ENCODE assay signal across 8 mouse cellular contexts in genomic region chr3:89177242-89178106, GRCm38 (mm10). TPM values are rescaled to one million over a fixed set of nuclear protein-coding genes. Genes with fewer than 3 reads are reported as not detected.
DNase-seq lines count a peak whose midpoint lies in the region; ATAC-seq and TF ChIP-seq lines count a peak whose summit lies in the region.

Scamp3 (plus strand) TSS chr3:89177473.

- DNase-seq in brain, embryonic 14.5 days (ENCODE audit: low read depth), result peak; percentile 99
- DNase-seq in liver, adult 2 months (ENCODE audit: extremely low read depth, low read depth, low spot score), result peak; percentile 98
- DNase-seq in splenic B cell, adult 2 months (ENCODE audit: low read depth, low spot score), result peak; percentile 97

- H3K36me3 ChIP-seq in C2C12 (ENCODE audit: control insufficient read depth, insufficient read depth) (peaks cover 77% of the 10 kb centered on the region), myocyte (ENCODE audit: control insufficient read depth, insufficient read depth) (peaks cover 33% of the 10 kb centered on the region)
- H3K36me3 ChIP-seq in erythroblast, embryonic 14.5 days (ENCODE audit: control insufficient read depth), result peaks cover 86% of the 10 kb centered on the region
- H3K36me3 ChIP-seq in heart, embryonic 11.5 days (ENCODE audit: control insufficient read depth, insufficient read depth, low read length), result peaks cover 51% of the 10 kb centered on the region
- peaks cover 71% of the 10 kb centered on the region for H3K36me3 ChIP-seq in kidney, embryonic 16.5 days (ENCODE audit: insufficient read depth, low read length)
- H3K36me3 ChIP-seq in liver, adult 2 months (ENCODE audit: control insufficient read depth, insufficient read depth, low read length), result peaks cover 33% of the 10 kb centered on the region
- H3K36me3 ChIP-seq in splenic B cell, adult 2 months (ENCODE audit: control insufficient read depth, insufficient read depth, low read length, poor library complexity, severe bottlenecking), result peaks cover 27% of the 10 kb centered on the region

- H3K27ac ChIP-seq in heart, embryonic 11.5 days (ENCODE audit: low read depth, low read length), result peak within 1 kb of the TSS; percentile 67
- H3K27ac ChIP-seq in kidney, embryonic 16.5 days (ENCODE audit: low read length), result peak within 1 kb of the TSS; percentile 27
- H3K27ac ChIP-seq in liver, adult 2 months (replicated peaks; ENCODE audit: insufficient read depth, low read depth, low read length), result peak within 1 kb of the TSS; percentile 67

- H3K9ac ChIP-seq in heart, embryonic 11.5 days (ENCODE audit: low read depth, low read length), result peak within 1 kb of the TSS; percentile 92
- peak within 1 kb of the TSS; percentile 82 for H3K9ac ChIP-seq in kidney, embryonic 16.5 days (replicated peaks; ENCODE audit: low read length)
- H3K9ac ChIP-seq in liver, adult 2 months (ENCODE audit: low read depth, low read length), result peak within 1 kb of the TSS; percentile 76

- peaks cover 44% of the 10 kb centered on the region for H3K4me1 ChIP-seq in erythroblast, embryonic 14.5 days (ENCODE audit: control insufficient read depth)
- peaks cover 14% of the 10 kb centered on the region; the same call in 1 of the 2 replicates for H3K4me1 ChIP-seq in heart, embryonic 11.5 days (ENCODE audit: control insufficient read depth, insufficient read depth, low read length)
- H3K4me1 ChIP-seq in kidney, embryonic 16.5 days (ENCODE audit: insufficient read depth, low read length), result peaks cover 16% of the 10 kb centered on the region
- peaks cover 4% of the 10 kb centered on the region for H3K4me1 ChIP-seq in liver, adult 2 months (ENCODE audit: control insufficient read depth, insufficient read depth, low read length)

- peak within 1 kb of the TSS; percentile 76 for H3K4me3 ChIP-seq in C2C12 (ENCODE audit: insufficient read depth, poor library complexity, severe bottlenecking)
- H3K4me3 ChIP-seq in erythroblast, embryonic 14.5 days (replicated peaks), result peak within 1 kb of the TSS; percentile 69
- H3K4me3 ChIP-seq in heart, embryonic 11.5 days (ENCODE audit: low read depth, low read length), result peak within 1 kb of the TSS; percentile 80
- peak within 1 kb of the TSS; percentile 73 for H3K4me3 ChIP-seq in kidney, embryonic 16.5 days (ENCODE audit: low read length)
- H3K4me3 ChIP-seq in liver, adult 2 months (ENCODE audit: insufficient read depth, low read depth, low read length), result peak within 1 kb of the TSS; percentile 78
- peak within 1 kb of the TSS; percentile 87 for H3K4me3 ChIP-seq in myocyte

- TF ChIP-seq POLR2A in brain, embryonic 14.5 days (IDR thresholded peaks at IDR 0.05; ENCODE audit: borderline replicate concordance, extremely low read depth, insufficient read depth, insufficient read length, poor library complexity, severe bottlenecking), result peak; percentile 50; the same call in 1 of the 2 replicates
- peak; percentile 69; the same call in 1 of the 2 replicates for TF ChIP-seq POLR2A in liver, adult 2 months (IDR thresholded peaks at IDR 0.05; ENCODE audit: extremely low read depth, insufficient read depth, low read length)
- peak; percentile 83 for TF ChIP-seq POLR2A in myocyte (IDR thresholded peaks at IDR 0.05; ENCODE audit: insufficient read length, low read depth)

- no peak for TF ChIP-seq CTCF in C2C12 (IDR thresholded peaks at IDR 0.05; ENCODE audit: control insufficient read depth, insufficient read depth, insufficient read length)
- TF ChIP-seq CTCF in brain, embryonic 14.5 days (IDR thresholded peaks at IDR 0.05; ENCODE audit: borderline replicate concordance, extremely low read depth, insufficient read depth, insufficient read length), result no peak
- no peak for TF ChIP-seq CTCF in liver, adult 2 months (IDR thresholded peaks at IDR 0.05; ENCODE audit: low read depth, low read length)

- H3ac ChIP-seq in C2C12 (ENCODE audit: control insufficient read depth, insufficient read length, low read depth), result peak within 1 kb of the TSS; percentile 85
- H3ac ChIP-seq in myocyte (ENCODE audit: control insufficient read depth, insufficient read length), result peak within 1 kb of the TSS; percentile 36

- peaks cover 13% of the 10 kb centered on the region for H3K79me3 ChIP-seq in C2C12 (ENCODE audit: low read depth)

- ATAC-seq in heart, embryonic 11.5 days (replicated peaks; ENCODE audit: insufficient number of reproducible peaks, low FRiP score, low TSS enrichment), result peak; percentile 87
- peak; percentile 96 for ATAC-seq in kidney, embryonic 16.5 days (ENCODE audit: low FRiP score, low TSS enrichment)

- H3K27me3 ChIP-seq in C2C12 (ENCODE audit: control insufficient read depth, insufficient read depth, insufficient read length), result no peaks in the 10 kb centered on the region
- H3K27me3 ChIP-seq in erythroblast, embryonic 14.5 days (ENCODE audit: control insufficient read depth), result no peaks in the 10 kb centered on the region
- no peaks in the 10 kb centered on the region for H3K27me3 ChIP-seq in heart, embryonic 11.5 days (ENCODE audit: control insufficient read depth, insufficient read depth, low read length)
- no peaks in the 10 kb centered on the region for H3K27me3 ChIP-seq in kidney, embryonic 16.5 days (ENCODE audit: insufficient read depth, low read length)
- H3K27me3 ChIP-seq in liver, adult 2 months (ENCODE audit: control insufficient read depth, insufficient read depth, low read length), result no peaks in the 10 kb centered on the region
- no peaks in the 10 kb centered on the region for H3K27me3 ChIP-seq in myocyte (ENCODE audit: control insufficient read depth, insufficient read depth, insufficient read length)
- no peaks in the 10 kb centered on the region for H3K27me3 ChIP-seq in splenic B cell, adult 2 months (ENCODE audit: control insufficient read depth, insufficient read depth, low read length, poor library complexity, severe bottlenecking)

- under 1% methylated on average over 43 of the region's 43 CpGs for WGBS in heart, embryonic 11.5 days (ENCODE audit: insufficient replicate concordance)
- WGBS in kidney, embryonic 16.5 days, result under 1% methylated on average over 43 of the region's 43 CpGs
- under 1% methylated on average over 43 of the region's 43 CpGs for WGBS in liver, adult 2 months

- H3K9me3 ChIP-seq in erythroblast, embryonic 14.5 days (ENCODE audit: control insufficient read depth, low read length), result no peaks in the 10 kb centered on the region
- no peaks in the 10 kb centered on the region for H3K9me3 ChIP-seq in heart, embryonic 11.5 days (replicated peaks; ENCODE audit: control insufficient read depth, low read length)
- no peaks in the 10 kb centered on the region for H3K9me3 ChIP-seq in kidney, embryonic 16.5 days (ENCODE audit: low read length)

- peak within 1 kb of the TSS; percentile 89 for H3K4me2 ChIP-seq in heart, embryonic 11.5 days
- H3K4me2 ChIP-seq in kidney, embryonic 16.5 days (replicated peaks; ENCODE audit: low read depth, low read length), result peak within 1 kb of the TSS; percentile 69
- peak within 1 kb of the TSS; percentile 93 for H3K4me2 ChIP-seq in myocyte (ENCODE audit: low read depth)

- H3K79me2 ChIP-seq in C2C12 (ENCODE audit: control insufficient read depth, insufficient read depth), result peaks cover 22% of the 10 kb centered on the region
- H3K79me2 ChIP-seq in liver, adult 2 months (ENCODE audit: control insufficient read depth, insufficient read depth, low read length), result no peaks in the 10 kb centered on the region
- H3K79me2 ChIP-seq in myocyte (ENCODE audit: control insufficient read depth, insufficient read depth), result peaks cover 14% of the 10 kb centered on the region

TF ChIP-seq in C2C12, 6 proteins besides CTCF, POLR2A, EP300 and RAD21:
- TF ChIP-seq MYOD1 (IDR thresholded peaks at IDR 0.05; ENCODE audit: control insufficient read depth, insufficient read length, low read depth) (no peak), MAX (IDR thresholded peaks at IDR 0.05) (peak; percentile 83), MYOG (IDR thresholded peaks at IDR 0.05; ENCODE audit: control insufficient read depth, extremely low read depth, insufficient read length) (no peak), CEBPB (IDR thresholded peaks at IDR 0.05; ENCODE audit: low read depth) (no peak), USF1 (IDR thresholded peaks at IDR 0.05; ENCODE audit: low read depth) (peak; percentile 100), FOSL1 (IDR thresholded peaks at IDR 0.05; ENCODE audit: insufficient read depth, low read length, poor library complexity, severe bottlenecking) (no peak)

TF ChIP-seq in myocyte, 11 proteins besides CTCF, POLR2A, EP300 and RAD21:
- TF ChIP-seq USF1 (IDR thresholded peaks at IDR 0.05; ENCODE audit: low read depth) (peak; percentile 99), MAX (IDR thresholded peaks at IDR 0.05; ENCODE audit: low read depth) (peak; percentile 64), TCF12 (IDR thresholded peaks at IDR 0.05; ENCODE audit: insufficient read depth, poor library complexity, severe bottlenecking) (no peak), CEBPB (IDR thresholded peaks at IDR 0.05; ENCODE audit: insufficient read depth, poor library complexity, severe bottlenecking) (no peak), POLR2AphosphoS2 (IDR thresholded peaks at IDR 0.05; ENCODE audit: insufficient read length, low read depth) (peak; percentile 98), SRF (IDR thresholded peaks at IDR 0.05; ENCODE audit: control insufficient read depth, insufficient read length, low read depth) (peak; percentile 69)
TF ChIP-seq in myocyte: peak in this region for 4.

RNA-seq across cellular contexts. Expression of gene Scamp3, which starts in this region (rescaled TPM):
- polyA plus RNA-seq in C2C12 (2012; fragmentation: generic; extraction: Trizol) (139 TPM), myocyte (2012; fragmentation: generic; extraction: Trizol) (127 TPM)
- polyA plus RNA-seq in brain, embryonic 14.5 days (2012; rRNA removed), result 132 and 139 TPM in 2 replicates
- polyA plus RNA-seq in erythroblast, embryonic 14.5 days (2012), result 18.8 and 19.5 TPM in 2 replicates
- 82.8 and 88.3 TPM in 2 replicates for polyA plus RNA-seq in heart, embryonic 11.5 days (2014; fragmentation: Nextera tagmentation; extraction: Ambion mirVana)
- 140 TPM in 2 replicates for polyA plus RNA-seq in kidney, embryonic 16.5 days (2015; fragmentation: Nextera tagmentation; extraction: Ambion mirVana)
- 9.1 and 15.6 TPM in 2 replicates for total RNA-seq in liver, adult 2 months (2014; rRNA removed)
- polyA plus RNA-seq in liver, adult 2 months (2012; rRNA removed), result 105 and 120 TPM in 2 replicates

Comparison
In these comparisons a context has a peak if more than half of its experiments do, and no peak if none do; other contexts are left out.
1. Peak in every context shown above with its lines: DNase-seq, ATAC-seq, H3K4me3 ChIP-seq and H3K27ac ChIP-seq.